Mouse (Mus musculus) retina, embryonic 14.5 days (tissue): ENCODE results near the gene Gm21366.
"Not testable (repeated sequence)": the region's sequence is repeated elsewhere in the genome, so short reads cannot be mapped to it uniquely, and the experiment has no call there.

Experiments
- DNase-seq: peaks from one replicate; pipeline ENCODE4 v3.0.0-alpha.2; 2015; ENCODE audit warnings: low spot score

Gm21366 gene

DNA sequence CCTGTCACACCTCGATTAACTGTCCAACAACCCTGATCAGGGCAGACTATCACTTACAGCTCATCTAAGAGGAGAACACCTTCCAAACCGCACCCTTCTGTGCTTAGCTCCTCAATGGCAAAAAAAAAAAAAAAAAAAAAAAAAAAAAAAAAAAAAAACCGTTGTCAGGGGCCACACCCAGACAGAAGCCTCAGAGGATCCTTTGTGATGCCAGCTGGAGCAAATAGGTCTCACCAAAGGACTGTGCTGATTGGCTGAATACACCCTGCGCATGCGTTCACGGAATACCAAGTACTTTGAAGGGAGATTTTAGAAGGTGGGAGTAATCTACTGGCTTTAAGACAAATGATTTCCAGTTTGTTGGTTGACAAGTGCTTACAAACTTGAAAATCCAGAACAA lies at the start of gene Gm21366:
TSS of gene Gm21366 (minus strand) at position 101 of the 400 bp plus-strand sequence.
- not testable (repeated sequence) for DNase-seq
